Mouse (Mus musculus): ENCODE measurements around the gene Ap5m1.
"Not testable (repeated sequence)": the region's sequence is repeated elsewhere in the genome, so short reads cannot be mapped to it uniquely, and the experiment has no call there.

The Ap5m1 gene

DNA sequence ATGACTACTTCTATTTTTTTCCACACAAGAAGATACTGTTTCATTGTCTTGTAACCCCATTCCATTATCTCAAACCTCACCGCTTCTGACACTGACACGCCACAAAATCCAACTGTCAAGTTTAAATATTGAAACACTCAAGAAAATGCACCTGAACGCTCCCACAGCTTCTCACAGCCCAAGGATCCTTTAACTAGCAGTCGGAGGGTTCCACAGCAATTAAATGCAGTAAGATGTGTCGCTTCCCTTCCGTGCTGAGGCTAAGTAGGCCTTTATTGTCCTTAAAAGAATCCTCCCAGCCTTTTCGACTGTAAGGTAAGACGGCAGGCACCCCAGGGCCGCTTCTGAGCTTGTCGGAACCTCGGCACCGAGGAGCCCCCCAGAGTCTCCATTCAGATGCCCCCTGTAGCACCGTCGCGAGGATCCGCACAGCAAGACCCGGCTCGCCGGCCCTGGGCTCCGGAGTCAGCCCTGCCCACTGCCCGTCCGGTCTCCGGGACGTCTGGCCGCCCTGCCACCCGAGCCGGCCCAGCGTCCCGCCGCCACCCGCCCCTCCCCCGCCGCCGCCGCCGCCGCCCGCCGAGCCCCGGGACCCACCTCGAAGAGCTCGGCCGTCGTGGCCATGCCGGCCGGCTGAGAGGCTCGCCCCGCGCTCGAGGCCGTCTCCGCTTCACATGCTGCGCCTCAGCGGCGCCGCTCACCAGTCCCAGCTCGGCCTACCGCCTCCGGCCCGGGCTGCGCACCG, at the start of gene Ap5m1:
TSS of gene Ap5m1 (plus strand) at position 569 of the 745 bp plus-strand sequence.
- DNase-seq, result no peak

DNA sequence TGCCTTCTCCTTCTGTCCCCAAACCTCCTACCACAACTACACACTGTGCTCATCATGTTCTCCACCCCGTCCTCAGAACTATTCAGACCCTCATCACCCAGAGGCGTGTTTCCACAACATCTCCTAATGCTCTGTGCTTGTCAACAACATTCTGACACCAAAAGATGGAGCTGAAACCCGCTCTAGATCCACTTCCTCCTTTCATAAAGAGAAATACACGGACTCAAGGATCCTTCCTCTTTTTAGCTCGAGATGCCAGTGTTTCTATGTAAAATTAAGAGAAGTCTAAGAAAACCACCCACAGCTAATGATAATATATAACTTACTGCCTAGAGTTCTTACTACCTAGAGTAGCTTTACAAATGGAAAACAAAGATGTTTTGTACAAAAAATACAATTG, 46.1 kb upstream of the Ap5m1 start:
- DNase-seq, result no peak

DNA sequence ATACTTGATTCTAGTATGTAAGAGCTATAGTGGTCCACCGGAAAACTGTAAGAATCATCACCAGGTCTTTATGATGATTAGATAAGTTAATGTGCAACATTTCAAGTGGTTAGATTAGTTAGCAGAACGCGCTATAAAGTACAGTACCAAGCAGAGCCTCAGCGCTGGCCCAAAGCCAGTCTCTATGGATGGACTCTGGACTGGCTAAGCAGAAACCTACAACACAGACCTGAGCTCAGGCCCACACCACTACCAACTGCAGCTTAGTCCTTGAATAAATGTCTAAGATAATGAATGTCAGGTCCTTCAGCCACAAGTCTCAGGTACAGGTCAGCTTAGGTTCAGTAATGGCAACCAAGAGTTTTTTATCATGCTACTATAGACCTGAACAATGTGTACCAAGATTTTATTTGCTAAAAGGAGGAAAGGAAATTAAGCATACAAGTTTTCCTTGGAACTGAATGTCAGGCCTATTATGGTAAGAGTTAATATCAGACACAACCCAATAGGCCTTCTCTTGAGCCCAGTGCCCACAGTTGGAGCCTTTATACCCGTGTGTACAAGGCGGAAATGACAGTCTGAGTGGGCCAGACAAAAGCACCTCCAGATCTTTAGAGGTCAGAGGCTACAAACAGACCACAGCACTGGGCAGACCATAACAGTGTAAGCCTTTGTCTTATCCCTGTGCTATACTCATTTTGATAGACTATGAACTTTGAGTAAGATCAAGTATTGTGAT, 38.7 kb upstream of the Ap5m1 start:
- peak; percentile 10 for DNase-seq

DNA sequence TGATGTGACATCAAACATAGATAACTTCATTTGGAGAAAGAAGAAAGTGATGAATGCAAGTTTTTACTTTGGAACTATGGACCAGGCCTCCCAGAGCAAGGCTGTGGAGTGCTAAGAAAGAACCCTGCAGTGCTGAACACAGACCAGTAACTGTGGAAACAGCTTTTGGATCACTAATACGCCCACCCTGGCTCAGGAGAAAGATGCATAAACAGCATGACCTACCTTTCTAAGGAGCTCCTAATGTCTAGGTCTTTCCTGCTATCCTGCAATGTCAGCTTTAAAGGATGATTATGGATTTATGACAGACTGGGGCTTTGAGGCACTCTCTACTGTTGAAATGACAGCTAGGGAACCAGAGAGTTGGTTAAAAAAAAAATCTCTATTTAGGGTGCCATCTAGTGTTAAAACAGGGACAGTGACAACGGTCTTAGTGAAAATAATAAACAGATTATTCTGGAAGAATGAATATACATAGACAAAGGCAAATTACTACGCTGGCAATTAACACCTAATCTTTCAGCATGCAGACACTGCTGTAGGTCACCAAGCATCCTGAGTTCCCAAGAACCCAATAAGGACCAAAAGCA, 38.0 kb upstream of the Ap5m1 start:
- DNase-seq, result peak; percentile 67

DNA sequence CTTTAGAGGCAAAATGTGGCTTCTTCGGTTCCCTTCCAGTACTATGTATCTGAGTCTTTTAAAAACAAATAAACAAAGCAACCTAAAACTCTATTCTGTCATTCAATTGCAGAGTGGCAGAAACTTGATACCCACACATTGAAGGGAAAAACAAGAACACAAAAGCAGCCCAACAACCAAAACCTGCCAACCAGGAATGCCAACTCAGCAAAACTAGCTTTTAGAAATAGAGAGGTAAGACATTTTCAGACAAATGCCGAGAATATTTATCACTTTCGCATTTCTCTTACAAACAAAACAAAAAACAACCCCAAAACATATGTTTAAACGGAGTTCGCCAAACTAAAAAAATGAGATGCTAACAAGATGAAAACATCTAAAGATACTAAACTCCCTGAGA, 36.9 kb upstream of the Ap5m1 start:
- DNase-seq, result no peak

DNA sequence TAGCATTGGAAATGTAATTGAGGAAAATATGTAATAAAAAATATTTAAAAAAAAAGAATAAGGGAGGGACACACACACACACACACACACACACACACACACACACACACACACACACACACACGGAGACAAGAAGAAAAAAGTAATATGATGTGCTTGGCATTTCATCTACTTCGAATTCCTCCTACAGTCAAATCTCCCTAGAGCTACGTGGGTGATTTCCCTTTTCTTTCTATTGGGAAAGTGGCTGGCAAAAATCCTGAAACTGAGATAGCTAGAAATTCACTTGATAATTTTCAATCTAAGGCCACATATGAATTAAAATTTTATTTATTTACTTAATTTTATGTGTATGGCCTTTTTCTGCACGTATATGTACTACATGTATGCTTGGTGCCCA, 20.3 kb upstream of the Ap5m1 start:
- no peak for DNase-seq

DNA sequence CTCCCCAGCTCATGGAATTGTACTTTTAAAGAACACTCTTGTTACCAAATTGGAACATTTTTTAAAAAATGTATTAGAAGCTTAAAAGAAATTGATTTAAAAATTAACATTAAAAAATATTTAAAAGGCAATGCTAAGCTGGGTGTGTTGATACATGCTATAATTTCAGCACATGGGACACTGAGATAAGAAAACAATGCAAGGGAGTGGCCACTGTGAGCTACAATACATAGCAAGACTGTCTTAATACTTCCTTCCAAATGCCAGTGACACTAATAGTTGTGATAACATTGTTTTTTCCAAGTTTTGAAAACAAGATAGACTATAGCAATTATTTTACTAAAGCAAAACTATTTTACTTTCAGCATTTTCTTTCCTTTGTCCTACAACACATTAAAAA, 16.4 kb upstream of the Ap5m1 start:
- DNase-seq, result no peak

DNA sequence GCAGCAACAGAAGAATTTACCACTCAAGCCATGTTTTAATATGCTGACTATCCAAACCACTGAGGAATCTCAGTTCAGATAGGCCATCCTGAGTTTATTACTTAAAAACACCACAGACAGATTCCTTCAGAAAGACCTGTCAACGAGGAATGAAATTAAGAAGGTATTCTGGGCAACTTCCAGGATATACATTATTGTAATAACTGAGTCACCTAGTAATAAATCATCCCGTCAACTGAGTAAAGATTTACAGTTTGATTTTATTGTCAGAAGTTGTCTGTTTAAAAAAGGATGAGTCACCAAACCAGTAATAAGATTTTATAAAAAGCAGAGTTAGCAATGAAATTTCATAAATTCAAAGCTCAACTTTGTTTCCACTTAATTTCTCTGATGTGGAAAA, 2.1 kb upstream of the Ap5m1 start:
- no peak for DNase-seq

DNA sequence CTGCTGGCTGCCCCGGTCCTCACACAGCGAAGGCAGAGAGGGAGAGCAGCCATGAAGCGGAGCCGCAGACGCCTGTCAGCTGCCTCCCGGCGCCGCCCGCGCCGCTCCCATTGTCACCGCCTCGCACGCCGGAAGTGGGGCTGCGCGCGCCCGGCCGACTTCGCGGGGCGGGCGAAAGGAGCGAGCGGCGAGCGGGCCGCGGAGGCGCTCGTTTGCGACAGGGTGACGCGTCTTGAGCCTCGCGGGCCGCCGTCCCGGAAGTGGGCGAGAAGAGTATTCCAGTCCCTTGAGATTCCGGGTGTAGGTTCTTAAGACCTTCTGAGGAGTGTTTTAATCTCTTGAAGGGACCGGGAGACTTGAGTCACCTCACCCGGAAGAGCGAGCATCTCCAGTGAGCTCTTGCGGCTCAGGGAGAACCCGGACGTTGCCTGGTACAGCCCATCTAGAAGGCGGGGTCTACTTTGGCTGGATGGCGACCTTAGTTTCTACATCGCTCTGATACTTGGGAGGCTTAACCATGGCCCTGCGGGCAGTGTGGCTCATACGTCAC, 452 bp downstream of the Ap5m1 start, which contains the start of gene Exoc5:
TSS of gene Exoc5 (minus strand) at position 380 of the 550 bp plus-strand sequence.
- DNase-seq, result peak; percentile 97

DNA sequence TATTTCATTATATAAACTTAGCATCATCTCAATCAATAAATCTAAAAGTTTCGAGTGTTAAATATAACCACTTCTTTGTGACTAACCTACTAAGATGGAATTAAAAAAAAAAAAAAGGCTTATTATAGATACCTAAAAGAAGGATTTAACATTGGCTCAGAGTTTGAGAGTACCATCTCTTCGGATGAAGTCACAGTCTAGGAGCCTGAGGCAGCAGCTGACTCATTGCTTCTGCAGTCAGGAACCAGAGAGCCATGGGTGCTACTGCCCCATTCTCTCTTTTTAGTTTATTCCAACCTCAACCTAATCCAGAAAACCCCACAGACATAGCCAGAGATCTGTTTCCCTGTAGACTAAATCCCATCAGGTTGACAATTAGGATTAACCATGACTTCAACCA, 6.9 kb downstream of the Ap5m1 start:
- no peak for DNase-seq

DNA sequence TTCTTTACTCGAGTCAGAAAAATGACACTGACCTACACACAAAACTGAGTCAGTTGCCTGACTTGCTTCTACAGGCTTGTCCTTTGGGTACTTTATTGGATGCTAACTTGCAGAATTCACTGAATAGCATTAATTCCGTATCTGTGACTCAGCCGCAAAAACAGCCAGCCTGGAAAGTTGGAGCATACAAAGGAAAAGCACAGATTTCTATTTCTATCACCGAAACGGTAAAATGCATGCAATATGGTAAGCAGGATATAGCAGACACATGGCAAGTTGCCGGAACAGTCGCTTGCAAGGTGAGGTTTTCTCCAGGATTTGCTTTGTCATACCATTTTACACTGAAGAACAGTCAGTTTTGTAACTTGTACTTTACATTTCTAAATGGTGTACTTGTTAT, 8.0 kb downstream of the Ap5m1 start:
- DNase-seq, result no peak

DNA sequence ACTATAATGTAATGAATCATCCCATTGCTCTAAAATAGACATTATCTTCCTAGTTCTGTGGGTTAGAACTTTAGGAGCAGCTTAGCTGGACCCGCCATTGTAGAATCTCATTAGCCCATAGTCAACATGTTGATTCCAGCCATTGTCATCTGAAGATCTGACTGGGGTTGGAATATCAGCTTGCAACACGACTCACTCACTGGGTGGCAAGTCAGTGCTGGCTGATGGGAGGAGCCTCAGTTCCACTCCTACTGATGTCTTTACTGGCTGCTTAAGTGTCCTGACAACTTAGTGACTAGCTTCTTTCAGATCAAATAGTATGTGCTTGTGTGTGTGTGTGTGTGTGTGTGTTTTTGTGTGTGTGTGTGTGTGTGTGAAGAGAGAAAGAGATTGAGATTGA, 8.5 kb downstream of the Ap5m1 start:
- no peak for DNase-seq

DNA sequence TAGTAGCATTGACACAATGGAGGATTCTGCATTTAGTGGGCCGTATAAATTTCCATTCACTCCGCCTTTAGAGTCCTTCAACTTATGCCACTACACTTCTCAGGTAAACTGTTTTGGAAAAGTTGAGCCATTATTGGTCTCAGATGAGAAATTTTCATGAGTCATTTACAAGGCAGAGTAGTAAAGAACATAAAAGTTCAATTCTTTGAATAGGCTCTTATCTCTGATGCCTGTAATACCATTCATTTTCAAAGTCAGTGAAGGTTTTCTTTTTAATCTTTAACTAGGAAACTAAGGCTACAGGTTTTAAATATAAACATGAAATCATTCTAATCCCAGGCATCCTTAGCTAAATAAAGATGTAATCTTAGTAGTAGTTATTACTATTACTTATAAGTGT, 12.9 kb downstream of the Ap5m1 start:
- no peak for DNase-seq

DNA sequence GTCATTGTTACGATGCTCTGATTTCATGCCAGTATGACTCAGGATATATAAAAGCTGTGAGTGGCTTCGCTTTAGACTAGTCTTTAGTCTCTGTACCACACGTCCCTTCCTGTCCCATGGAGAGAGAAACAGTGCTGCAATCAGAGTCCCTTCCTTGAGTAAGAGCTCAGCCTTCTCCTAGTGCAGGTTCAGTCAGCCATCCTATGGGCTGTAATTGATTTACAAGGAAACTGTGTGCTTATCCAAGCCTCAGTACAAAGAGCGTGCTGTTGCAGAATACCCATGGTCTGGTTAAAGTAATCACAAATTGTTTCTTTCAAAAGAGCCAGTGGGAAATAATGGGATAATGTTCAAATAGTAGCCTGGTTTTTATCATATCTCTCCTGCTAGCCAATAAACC, 20.6 kb downstream of the Ap5m1 start:
- DNase-seq, result no peak

DNA sequence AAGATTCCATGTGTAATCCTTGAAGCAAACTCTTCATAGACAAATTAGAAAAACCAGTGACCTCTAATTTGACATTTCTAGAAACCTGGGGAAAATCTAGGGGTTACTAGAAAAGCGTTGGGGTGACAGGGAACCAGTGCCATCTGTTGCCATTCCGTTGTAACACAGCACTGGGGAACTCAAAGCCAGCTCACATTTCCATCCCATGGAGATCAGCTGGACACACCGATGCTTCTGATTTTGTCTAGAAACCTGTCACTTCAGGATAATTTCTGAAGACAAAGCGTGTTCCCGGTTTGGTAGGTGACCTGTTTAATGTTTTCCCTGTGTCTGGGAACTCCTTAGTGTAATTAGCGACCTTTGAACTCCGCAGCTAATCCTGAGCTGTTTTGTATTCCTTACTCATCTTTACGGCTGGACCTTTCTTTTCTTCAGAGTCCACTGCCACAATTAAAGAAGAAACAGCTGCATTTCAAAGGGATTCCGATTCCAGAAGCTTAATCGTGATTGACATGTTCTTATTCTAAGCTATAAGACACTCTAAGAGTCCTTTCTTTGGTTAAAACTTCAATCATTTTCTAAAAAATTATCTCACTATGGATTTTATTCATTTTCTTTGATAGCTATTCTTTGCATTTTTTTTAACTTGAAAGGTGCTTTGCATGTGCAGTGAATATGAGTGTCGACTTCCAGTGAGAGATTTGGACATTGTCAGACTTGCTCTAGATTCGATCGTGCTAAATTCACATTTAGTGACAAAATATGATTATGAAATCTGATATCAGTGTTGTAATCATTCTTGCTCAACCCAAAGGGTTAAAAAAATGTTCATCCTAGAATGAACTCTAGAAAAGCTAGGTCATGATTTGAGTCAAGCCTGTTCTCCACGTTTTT, 22.5 kb downstream of the Ap5m1 start:
- DNase-seq, result peak; percentile 5

DNA sequence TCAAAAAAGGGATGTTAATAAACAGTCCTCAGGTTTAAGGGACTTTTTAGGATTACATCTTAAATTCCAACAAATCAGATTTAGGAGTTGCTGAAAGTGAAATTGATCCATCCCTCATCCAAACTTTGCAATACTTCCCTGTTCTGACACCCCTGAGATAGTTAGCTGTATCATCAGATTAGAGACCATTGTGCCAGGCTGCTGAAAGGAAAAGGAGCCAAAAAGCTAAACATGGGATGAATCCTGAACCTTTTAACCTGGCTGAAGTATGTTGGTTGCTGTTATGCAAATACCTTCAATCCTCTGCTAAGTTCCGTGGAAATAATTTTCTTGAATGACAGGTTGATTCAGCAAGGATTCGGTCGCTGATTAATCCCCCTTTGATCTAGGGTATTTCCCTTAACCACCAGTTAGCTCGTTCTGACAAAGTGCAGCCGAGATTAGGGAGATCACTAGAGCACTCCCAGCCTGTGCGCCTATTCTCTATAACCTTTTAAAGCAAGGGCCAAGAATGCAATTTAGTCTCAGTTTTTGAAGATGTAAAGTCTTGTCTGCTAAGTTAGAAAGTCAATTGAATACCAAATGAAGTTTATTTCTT, 23.7 kb downstream of the Ap5m1 start:
- DNase-seq, result peak; percentile 18

DNA sequence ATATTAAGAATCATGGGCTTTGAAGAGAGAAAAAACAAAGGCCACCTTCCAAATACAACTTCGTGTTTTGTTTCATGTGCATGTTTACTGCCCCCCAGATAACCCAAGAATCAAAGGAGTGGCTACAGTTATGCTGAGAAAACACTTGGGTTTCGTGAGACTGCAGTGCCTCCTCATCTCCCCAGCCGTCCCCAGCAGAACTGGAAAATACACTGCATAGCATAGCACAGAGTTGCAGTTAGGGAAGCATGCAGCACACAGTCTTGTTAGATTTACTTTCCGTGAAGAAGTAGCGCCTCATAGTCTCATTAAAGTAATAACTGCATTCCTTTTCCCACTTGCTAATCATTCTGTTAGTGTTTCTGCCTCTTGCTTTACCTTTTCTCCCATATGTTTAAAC, 24.2 kb downstream of the Ap5m1 start:
- DNase-seq, result no peak

DNA sequence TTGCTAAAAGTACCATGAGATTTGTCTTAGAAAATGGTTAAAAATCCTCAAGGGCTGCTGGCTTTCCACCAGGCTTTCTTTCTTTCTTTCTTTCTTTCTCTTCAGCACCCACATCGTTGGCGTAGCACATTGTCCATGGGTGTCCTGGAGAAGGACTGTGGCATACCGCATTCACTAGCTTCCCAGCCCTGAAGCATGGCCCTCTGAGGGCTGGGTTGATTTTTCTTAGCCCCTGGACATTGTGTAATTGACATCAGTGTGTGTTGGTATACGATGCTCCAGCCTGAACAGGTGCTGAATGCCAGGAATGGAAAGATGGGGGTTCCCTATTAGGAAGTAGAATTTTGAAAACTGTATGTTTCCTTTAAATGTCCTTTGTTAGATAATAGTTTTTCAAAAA, 25.4 kb downstream of the Ap5m1 start:
- DNase-seq, result no peak

DNA sequence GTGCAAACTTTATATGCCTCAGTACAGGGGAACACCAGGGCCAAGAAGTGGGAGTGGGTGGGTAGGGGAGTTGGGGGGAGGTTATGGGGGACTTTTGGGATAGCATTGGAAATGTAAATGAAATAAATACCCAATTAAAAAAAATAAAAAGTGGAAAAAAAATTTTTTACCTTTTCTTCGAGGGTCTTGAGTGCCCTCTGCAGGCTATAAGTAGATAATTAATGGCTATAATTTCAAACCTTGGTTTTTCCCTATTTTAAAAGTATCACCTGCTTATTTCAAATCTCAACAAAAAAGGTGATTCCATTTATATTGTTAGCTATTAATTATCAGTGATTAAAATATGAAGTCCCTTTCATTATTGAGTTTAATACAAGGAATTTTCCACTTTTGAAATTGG, 25.9 kb downstream of the Ap5m1 start:
- DNase-seq, result not testable (repeated sequence)

DNA sequence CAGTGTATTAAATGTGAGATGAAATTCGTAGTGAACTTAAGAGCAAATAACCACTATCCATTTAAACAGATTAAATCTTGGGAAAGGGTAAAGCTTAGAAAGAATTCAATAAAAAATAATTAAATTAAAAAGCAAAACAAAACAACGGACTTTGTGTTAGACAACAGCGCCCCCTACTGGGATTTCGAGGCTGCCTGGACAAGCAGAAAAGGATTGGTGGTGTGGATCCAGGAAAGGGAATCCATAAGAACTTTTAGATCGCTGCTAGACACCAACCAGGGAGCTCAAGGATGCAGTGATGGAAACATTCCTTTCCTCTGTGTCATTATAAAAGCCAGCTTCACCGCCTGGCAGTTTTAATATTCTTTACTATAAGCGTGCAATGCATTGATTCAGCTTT, 52.5 kb downstream of the Ap5m1 start:
- peak; percentile 70 for DNase-seq

DNA sequence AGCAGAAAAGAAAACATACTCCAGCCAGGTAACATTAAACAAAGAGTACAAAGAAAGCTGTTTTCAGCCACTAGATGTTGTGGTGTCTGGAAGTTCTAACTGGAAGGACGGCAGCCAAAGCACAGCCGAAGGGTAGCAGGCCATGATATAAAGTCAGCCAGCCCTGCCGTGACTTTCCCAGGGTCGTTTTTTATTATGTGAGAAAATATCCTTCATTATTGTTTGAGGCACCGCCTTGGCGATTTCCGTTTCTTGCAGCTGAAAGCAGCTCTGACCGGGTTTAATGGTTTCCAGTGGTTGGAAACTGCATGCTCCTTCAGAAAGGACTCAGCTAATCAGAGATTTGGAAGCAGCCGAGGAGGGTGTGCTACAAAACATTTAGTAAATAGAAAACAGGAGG, 55.8 kb downstream of the Ap5m1 start:
- DNase-seq, result no peak

DNA sequence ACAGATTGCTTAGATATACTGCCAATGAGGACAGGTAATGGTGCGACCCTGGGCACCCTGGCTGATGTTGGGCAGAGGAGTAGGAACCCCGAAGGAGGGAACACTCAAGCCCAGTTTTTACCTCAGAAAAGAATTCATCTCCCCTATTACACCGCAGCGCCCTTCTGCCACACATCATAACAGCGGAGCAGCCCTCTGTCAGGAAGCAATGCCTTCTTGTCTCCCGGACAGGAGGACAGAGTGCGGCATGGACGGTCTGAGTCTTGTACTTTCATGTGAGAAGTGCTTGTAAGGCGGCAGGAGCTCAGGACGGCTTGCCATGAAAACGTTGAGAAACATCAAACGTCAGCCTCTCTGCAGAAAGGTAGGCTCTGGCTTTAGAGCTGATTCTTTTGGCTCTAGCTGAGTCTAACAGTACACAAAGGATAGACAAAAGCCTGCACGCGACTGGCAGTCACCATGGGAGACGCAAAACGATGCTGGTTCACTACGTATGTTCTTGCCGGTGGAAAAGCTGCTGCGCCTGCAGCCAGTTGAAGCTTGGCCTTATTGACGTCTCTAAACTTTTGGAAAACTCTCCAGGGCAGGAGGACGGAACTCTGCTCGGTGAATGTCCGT, 61.4 kb downstream of the Ap5m1 start:
- DNase-seq, result no peak
